Mouse (Mus musculus): ENCODE results near the gene Klc4.

DNA sequence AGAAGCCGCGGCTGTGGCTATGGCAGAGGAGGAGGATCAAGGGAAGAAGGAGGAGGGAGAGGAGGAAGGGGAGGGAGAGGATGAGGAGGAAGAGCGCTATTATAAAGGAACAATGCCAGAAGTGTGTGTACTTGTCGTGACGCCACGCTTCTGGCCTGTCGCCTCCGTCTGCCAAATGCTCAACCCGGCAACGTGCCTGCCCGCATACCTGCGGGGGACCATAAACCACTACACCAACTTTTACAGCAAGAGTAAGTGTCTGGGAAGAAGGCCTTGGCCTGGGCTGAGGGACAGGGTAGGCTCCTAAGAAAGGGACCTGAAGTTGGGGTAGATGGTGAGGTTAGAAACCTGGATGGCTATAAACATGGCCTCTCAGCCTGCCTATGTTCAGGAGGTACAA lies 16.2 kb upstream of the Klc4 start:
- TF ChIP-seq CTCF (IDR thresholded peaks at IDR 0.05; ENCODE audit: low read depth) (no peak), EP300 (IDR thresholded peaks at IDR 0.05; ENCODE audit: low read depth) (no peak)
